Mouse (Mus musculus) heart, postnatal 0 days (tissue): ENCODE measurements around the gene Hist1h4m.
"Not testable (repeated sequence)": the region's sequence is repeated elsewhere in the genome, so short reads cannot be mapped to it uniquely, and the experiment has no call there.

ENCODE experiments used
- CTCF ChIP-seq: IDR thresholded peaks from 2 replicates; pipeline ENCODE4 v1.5.1; 2016; ENCODE audit warnings: antibody characterized with exemption, control low read depth, low read depth
- EP300 ChIP-seq: IDR thresholded peaks from 2 replicates; pipeline ENCODE4 v1.6.1; 2016; ENCODE audit warnings: antibody characterized with exemption, low read depth

- TF ChIP-seq CTCF, EP300: not testable (repeated sequence)
Measured at GRCm38 (mm10) chr13:21833461-21833860, 21.9 kb downstream of the Hist1h4m start, which contains the start of the genes Hist1h2ap and Hist1h2br.
